In the genomic region with DNA sequence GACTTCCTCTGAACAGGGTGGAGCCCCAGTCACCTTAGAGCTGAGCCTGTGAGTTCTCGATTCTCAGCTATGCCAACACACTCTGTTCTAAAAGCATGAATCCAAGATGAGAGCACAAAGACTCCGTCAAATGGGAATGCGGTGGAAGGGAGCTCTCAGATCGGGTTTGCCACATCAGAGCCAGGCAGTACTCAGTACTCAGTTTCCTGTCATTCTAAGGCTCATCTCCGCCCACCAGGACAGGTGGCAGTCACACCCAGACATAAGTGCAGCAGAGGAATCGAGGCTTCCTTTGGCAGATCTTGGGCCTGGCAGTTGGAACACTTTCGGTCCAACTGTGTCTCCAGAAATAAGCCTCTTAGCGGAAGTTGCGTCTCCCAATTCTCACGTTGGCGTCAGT, we compare ENCODE assay signal across 12 mouse cellular contexts.
DNase-seq lines count a peak whose midpoint lies in the region.
"Had no signal": no experiment of that assay in that cellular context is flagged by ENCODE, and none has a peak within 500 bp of the region (broad histone marks: within the 10 kb centered on the region; RNA-seq: fewer than 3 reads in every experiment).

No protein-coding gene starts in this region.

- DNase-seq in cerebellum, postnatal 25 days, result peak; percentile 15 to 18
- no peak for DNase-seq in cerebellum, adult 9-10 months
- peak; percentile 11 for DNase-seq in layer of hippocampus, adult 11-12 months (ENCODE audit: low spot score)
- DNase-seq in layer of hippocampus, adult 9-10 months (ENCODE audit: low spot score), result no peak
- DNase-seq in right cerebral cortex, postnatal 10 days (ENCODE audit: low spot score in 2 of 2), result peak; percentile 22 to 29
- DNase-seq in right cerebral cortex, postnatal 25 days, result no peak
- DNase-seq in telencephalon, adult 2 months (ENCODE audit: low read depth, low spot score), result peak; percentile 18
- DNase-seq in gastrocnemius, postnatal 25 days, result no peak
- DNase-seq: adrenal gland, postnatal 25 days; cerebellum, adult 8-10 months; heart, adult 2 months; heart, postnatal 36 days had no signal

Comparison
In these comparisons a context has a peak if more than half of its experiments do, and no peak if none do; other contexts are left out.
1. DNase-seq: peak in cerebellum, postnatal 25 days (2 of 2), layer of hippocampus, adult 11-12 months (single experiment), right cerebral cortex, postnatal 10 days (2 of 2) and telencephalon, adult 2 months (single experiment); none in cerebellum, adult 9-10 months (single experiment), layer of hippocampus, adult 9-10 months (single experiment), right cerebral cortex, postnatal 25 days (single experiment) and gastrocnemius, postnatal 25 days (single experiment).